Mouse (Mus musculus) bone marrow, adult 2 months (tissue): ENCODE measurements around the gene Epb41l3. TPM values are rescaled to one million over a fixed set of nuclear protein-coding genes. Genes with fewer than 3 reads are reported as not detected.
"Not testable (repeated sequence)": the region's sequence is repeated elsewhere in the genome, so short reads cannot be mapped to it uniquely, and the experiment has no call there.

Experiments
- H3K27ac ChIP-seq: fragments of 200-500 bp; 2 replicates; pipeline ENCODE4 v1.5.1; 2012; ENCODE audit warnings: low read depth, mild to moderate bottlenecking, control low read depth, inconsistent platforms, low read length; ENCODE audit not compliant: control insufficient read depth, poor library complexity, insufficient read depth
- H3K4me1 ChIP-seq: fragments of 200-500 bp; 2 replicates; pipeline ENCODE4 v1.6.1; 2011; ENCODE audit warnings: low read length; ENCODE audit not compliant: control insufficient read depth, insufficient read depth
- H3K4me3 ChIP-seq: fragments of 200-500 bp; replicated peaks from 2 replicates; pipeline ENCODE3; 2011; ENCODE audit warnings: mild to moderate bottlenecking, low read depth, low read length, control low read depth; ENCODE audit not compliant: control insufficient read depth
- CTCF ChIP-seq: fragments of 200-500 bp; IDR thresholded peaks from 2 replicates; pipeline ENCODE4 v1.5.1; 2011; ENCODE audit warnings: low read length, control low read depth; ENCODE audit not compliant: control insufficient read depth, insufficient read depth
- POLR2A ChIP-seq: fragments of 200-500 bp; IDR thresholded peaks from 2 replicates; pipeline ENCODE4 v1.6.1; 2011; ENCODE audit warnings: low read depth, mild to moderate bottlenecking, control low read depth, low read length, borderline replicate concordance; ENCODE audit not compliant: control insufficient read depth
- WGBS: fragments of 180-500 bp; shearing (Covaris S2); methylation state at CpG from one replicate; pipeline ENCODE4 v1.1.7; 2018; 5-methylcytosine and 5-hydroxymethylcytosine counted together
- polyA plus RNA-seq: library from polyadenylated mRNA; stranded (reverse); fragments of >200 nt; gene quantifications from 2 replicates; pipeline ENCODE4 v1.2.4, GENCODE M21; 2011; ENCODE audit warnings: low replicate concordance; ENCODE audit not compliant: missing spikeins, insufficient read depth, insufficient read length

Epb41l3 gene
- polyA plus RNA-seq, 1 experiment = 9.1 TPM

DNA sequence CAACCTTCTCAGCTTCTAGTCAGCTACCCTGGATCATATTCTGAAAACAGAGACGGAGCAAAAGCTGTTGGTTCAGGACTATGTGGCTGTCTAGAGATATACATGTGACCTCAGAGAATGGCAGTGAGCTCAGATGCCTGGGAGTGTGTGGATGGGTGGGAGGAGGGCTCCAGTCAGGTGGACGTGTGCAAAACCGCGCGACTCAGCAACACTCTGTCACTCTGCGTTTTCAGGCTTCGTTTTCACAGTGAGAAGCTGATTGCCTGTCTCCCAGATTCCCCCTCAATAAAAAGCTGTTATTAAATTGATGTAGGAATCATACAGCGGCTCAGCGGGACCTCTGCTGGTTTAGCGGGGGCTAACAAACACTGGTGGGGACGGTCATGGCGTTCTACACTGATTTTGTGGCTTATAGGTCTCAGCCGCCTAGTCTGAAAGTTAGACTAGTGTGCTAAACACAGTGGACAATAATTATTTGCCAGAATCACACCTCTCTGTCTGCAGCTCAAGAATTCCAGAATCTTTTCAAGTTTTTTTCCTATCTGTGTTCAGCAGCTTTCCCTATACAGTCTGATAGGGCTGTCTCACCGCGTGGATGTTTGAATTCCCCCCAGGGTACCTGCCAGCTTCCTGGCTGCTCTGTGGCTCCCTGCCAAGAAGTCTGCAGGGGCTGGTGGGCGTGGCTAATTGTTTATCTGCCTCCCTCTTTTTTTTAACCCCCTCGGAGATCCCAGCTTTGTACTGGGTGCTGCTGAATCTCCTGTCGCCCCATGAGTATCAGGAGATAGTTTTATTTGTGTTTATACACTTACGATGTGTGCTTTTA, 45.3 kb downstream of the Epb41l3 start:
- Histone ChIP-seq H3K27ac (no peak overlapping the region), H3K4me1 (no peaks in the 10 kb centered on the region), H3K4me3 (no peak overlapping the region)
- TF ChIP-seq CTCF (no peak), POLR2A (no peak)
- 6% methylated on average over 19 of the region's 19 CpGs for WGBS

DNA sequence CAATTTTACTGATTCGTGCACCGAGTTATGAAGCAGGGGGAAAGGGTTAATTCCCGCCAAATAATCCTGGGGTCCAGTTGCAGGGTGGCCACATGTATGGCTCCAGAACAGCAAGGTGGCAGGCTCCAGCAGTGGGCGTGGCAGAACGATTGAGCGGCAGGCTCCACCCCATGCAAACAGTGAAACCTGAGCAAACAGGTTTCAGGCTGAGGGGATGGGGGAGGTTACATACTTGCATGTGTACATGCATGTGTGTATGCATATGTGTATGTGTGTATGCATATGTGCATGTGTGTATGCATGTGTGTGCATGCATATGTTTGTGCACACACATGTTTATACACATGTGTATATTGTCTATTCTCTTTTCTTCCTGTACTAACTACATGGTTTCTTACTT, 46.9 kb downstream of the Epb41l3 start:
- 13% methylated on average over 6 of the region's 6 CpGs for WGBS
- H3K4me1 ChIP-seq, H3K4me3 ChIP-seq, H3K27ac ChIP-seq: not testable (repeated sequence)

DNA sequence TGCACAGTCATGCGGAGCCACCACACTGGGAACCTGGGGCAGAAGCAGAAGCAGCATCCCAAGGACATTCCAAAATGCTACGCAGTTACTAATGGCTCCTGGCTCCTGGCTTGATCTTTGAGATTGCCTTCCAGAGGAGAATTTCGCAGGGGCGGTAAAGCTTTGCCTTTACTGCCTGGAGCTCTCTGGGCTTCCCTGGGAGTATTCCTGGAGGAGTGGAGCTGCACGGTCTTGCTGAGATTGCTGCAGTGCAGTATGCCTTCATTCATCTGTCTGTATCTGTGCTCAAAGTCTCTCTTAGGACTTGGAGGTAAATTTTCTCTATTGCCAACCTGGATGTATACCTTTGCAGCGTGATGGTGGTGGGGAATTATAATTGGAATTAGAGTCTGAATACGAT, 52.0 kb downstream of the Epb41l3 start:
- TF ChIP-seq POLR2A (no peak), CTCF (no peak)
- 68% methylated on average over 7 of the region's 7 CpGs for WGBS
- no peak overlapping the region for H3K4me3 ChIP-seq
- H3K27ac ChIP-seq = no peak overlapping the region
- H3K4me1 ChIP-seq = no peaks in the 10 kb centered on the region

DNA sequence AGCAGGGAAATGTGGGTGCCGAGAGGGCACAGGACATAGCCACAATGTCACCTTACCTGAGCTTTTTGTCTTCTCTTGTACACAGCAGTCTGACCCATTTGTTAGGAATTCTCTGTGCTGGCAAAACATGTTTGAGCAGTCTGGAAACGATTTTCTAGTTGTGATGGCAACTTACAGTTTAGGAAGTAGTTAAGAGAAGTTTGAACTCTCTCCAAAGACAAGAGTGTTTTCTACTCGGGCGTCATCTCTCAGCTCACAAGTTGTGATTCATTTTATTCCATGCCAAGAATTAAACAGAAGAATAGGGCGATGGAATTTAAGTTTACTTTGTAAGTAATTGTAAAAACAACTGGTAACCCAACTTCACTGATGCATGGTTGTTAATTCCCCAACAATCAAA, 52.5 kb downstream of the Epb41l3 start:
- no peaks in the 10 kb centered on the region for H3K4me1 ChIP-seq
- TF ChIP-seq POLR2A = no peak
- TF ChIP-seq CTCF = no peak
- no peak overlapping the region for H3K4me3 ChIP-seq
- no peak overlapping the region for H3K27ac ChIP-seq
- 57% methylated on average over 5 of the region's 5 CpGs for WGBS

DNA sequence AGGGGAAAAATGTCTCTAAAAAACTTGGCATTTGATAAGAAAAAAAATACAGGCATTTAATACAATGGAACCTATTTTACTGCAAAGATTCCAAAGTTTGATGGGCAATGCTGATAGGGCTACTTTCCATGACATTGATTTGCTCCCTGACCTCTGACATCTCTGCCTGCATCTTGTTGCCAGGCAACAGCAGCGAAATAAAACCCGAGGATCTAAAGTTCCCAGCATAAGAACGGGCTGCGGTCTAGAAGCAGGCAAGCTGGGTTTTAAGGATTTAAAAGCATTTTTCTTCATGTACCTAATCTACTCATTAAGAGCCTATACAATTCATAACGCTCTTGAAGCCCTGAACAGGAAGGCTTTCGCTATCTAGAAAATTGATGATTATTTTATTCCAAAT, 54.0 kb downstream of the Epb41l3 start:
- TF ChIP-seq CTCF = no peak
- TF ChIP-seq POLR2A = no peak
- Histone ChIP-seq H3K4me1 (no peaks in the 10 kb centered on the region), H3K4me3 (no peak overlapping the region), H3K27ac (no peak overlapping the region)
- 72% methylated on average over 6 of the region's 6 CpGs for WGBS

DNA sequence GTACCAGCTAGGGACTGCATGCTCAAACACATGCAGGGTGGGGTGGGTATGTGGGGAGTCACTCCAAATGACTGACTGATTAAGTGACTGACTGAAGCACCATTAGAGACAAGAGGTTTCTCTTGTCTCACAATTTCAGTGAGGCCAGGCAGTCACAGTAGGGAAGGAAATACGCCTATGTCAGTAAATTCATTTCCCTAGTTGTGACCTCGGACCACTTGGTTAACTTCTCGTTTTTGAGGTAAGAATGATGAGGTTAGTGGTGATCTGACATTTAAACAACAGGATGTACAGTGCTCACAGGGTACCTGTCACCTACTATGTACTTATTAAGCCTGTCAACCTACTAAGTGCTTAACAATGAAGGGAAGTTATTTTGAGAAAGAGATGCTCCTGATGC, 67.5 kb downstream of the Epb41l3 start:
- H3K4me3 ChIP-seq = no peak overlapping the region
- TF ChIP-seq CTCF (no peak), POLR2A (no peak)
- 4% methylated on average over 3 of the region's 3 CpGs for WGBS
- H3K4me1 ChIP-seq = no peaks in the 10 kb centered on the region
- H3K27ac ChIP-seq = no peak overlapping the region

DNA sequence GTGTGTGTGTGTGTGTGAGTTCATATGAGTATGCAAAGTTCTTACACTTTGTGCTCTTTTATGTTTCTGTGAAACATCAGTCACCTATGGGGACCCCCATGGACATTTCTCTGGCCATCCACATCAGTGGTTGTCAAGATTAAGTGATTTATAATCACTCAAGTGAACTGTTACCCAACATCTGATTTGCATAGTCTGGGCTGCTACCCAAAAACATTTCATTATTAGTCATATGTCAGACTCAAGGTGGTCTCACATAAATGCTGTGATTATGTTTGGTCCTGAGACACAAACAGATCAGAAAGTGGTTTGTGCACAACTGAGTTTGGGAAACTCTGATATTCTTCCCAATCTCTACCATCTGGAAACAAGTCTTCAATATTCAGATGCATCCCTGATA, 75.3 kb downstream of the Epb41l3 start:
- H3K27ac ChIP-seq = no peak overlapping the region
- TF ChIP-seq CTCF (no peak), POLR2A (no peak)
- no peaks in the 10 kb centered on the region for H3K4me1 ChIP-seq
- no peak overlapping the region for H3K4me3 ChIP-seq

DNA sequence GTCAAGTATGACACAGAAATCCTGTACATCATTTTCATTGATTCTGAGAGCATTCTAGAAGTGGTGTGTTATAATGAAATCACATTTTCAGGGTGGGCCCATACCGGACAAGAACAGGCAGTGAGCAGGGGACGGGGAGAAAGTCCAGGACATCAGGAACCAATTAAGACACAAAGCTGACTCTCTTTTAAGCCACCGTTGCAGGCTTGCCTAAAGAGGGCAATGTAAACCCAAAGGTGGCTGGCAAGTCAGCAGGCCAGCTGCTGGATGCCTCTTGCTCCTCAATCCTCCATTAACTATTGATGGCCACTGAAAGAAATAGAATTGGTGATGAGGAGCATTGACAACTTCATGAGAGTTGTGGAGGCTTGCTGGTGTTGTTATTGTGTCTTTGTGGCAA, 75.8 kb downstream of the Epb41l3 start:
- TF ChIP-seq POLR2A (no peak), CTCF (no peak)
- H3K27ac ChIP-seq = no peak overlapping the region
- WGBS = 52% methylated on average over 3 of the region's 3 CpGs
- H3K4me1 ChIP-seq = no peaks in the 10 kb centered on the region
- H3K4me3 ChIP-seq = no peak overlapping the region

DNA sequence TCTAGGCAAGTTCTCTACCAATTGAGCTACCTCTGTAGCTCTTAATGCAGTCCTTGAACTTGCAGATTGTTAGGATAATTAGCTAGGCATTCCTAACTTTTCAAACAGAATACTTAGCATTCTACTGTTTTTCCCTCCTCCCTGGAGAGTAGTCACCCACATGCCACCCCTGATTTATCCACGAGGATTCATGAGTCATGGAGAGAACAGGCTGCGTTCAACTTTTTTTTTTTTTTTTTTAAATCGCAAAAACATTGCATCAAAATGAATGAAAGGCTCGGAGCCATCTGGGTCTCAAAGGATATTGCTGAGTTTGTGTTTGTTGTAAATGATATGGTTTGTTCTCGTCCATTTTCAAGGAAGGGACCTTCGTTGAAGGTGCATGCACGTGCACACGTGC, 79.6 kb downstream of the Epb41l3 start:
- Histone ChIP-seq H3K4me3 (no peak overlapping the region), H3K27ac (no peak overlapping the region), H3K4me1 (no peaks in the 10 kb centered on the region)
- 72% methylated on average over 8 of the region's 8 CpGs for WGBS
- TF ChIP-seq POLR2A = no peak
- TF ChIP-seq CTCF = no peak
